In genomic region chr13:52014566-52014965, GRCm38 (mm10) we compare ENCODE assay signal across 15 mouse cellular contexts.
DNase-seq lines count a peak whose midpoint lies in the region; ATAC-seq lines count a peak whose summit lies in the region.
"Had no signal": no experiment of that assay in that cellular context is flagged by ENCODE, and none has a peak within 500 bp of the region (broad histone marks: within the 10 kb centered on the region; RNA-seq: fewer than 3 reads in every experiment).

No protein-coding gene starts in this region.

- 0 out of 2 replicates have a peak overlapping the region, but pooled peaks have one; percentile 71 for H3K27ac ChIP-seq in forebrain, embryonic 10.5 days
- peak overlapping the region; percentile 79 for H3K27ac ChIP-seq in hindbrain, embryonic 13.5 days
- H3K27ac ChIP-seq in midbrain, embryonic 13.5 days, result peak overlapping the region; percentile 72

- no peaks in the 10 kb centered on the region for H3K9me3 ChIP-seq in forebrain, embryonic 10.5 days
- no peaks in the 10 kb centered on the region for H3K9me3 ChIP-seq in hindbrain, embryonic 13.5 days
- H3K9me3 ChIP-seq in midbrain, embryonic 13.5 days, result no peaks in the 10 kb centered on the region
- H3K9me3 ChIP-seq: G1E had no signal

- H3K36me3 ChIP-seq in forebrain, embryonic 10.5 days (replicated peaks), result no peaks in the 10 kb centered on the region
- H3K36me3 ChIP-seq in hindbrain, embryonic 13.5 days, result no peaks in the 10 kb centered on the region
- H3K36me3 ChIP-seq in midbrain, embryonic 13.5 days, result no peaks in the 10 kb centered on the region
- H3K36me3 ChIP-seq: G1E had no signal

- peak; percentile 28 for DNase-seq in R1 (ENCODE audit: low read depth, low spot score)
- no peak for DNase-seq in forebrain, embryonic 10.5 days (ENCODE audit: extremely low spot score, low spot score)
- no peak for DNase-seq in urinary bladder, postnatal 4 days (ENCODE audit: low spot score in 2 of 2)
- no peak for DNase-seq in cerebellum, postnatal 25 days
- DNase-seq in right cerebral cortex, postnatal 25 days, result no peak
- DNase-seq in heart, adult 8-10 months (ENCODE audit: low spot score), result no peak
- DNase-seq: B cell, adult 2 months; heart, postnatal 10 days; kidney, adult 2 months; lung, adult 2 months; thymus, postnatal 36 days had no signal

- H3K4me2 ChIP-seq in hindbrain, embryonic 13.5 days, result no peak overlapping the region
- 0 out of 2 replicates have a peak overlapping the region, but pooled peaks have one; percentile 2 for H3K4me2 ChIP-seq in midbrain, embryonic 13.5 days (replicated peaks)

- H3K27me3 ChIP-seq in forebrain, embryonic 10.5 days (ENCODE audit: poor library complexity, severe bottlenecking), result peaks cover 44% of the 10 kb centered on the region
- H3K27me3 ChIP-seq in hindbrain, embryonic 13.5 days, result peaks cover 9% of the 10 kb centered on the region; the same call in 1 of the 2 replicates
- peaks cover 21% of the 10 kb centered on the region; the same call in 1 of the 2 replicates for H3K27me3 ChIP-seq in midbrain, embryonic 13.5 days

- no peak overlapping the region for H3K4me3 ChIP-seq in forebrain, embryonic 10.5 days
- no peak overlapping the region for H3K4me3 ChIP-seq in hindbrain, embryonic 13.5 days
- H3K4me3 ChIP-seq in midbrain, embryonic 13.5 days (replicated peaks), result no peak overlapping the region

- ATAC-seq in hindbrain, embryonic 13.5 days (ENCODE audit: low FRiP score), result peak; percentile 47; the same call in 1 of the 2 replicates
- peak; percentile 53 for ATAC-seq in midbrain, embryonic 13.5 days
- ATAC-seq: activated CD4-positive, CD25-positive, alpha-beta regulatory T cell, adult 4 months had no signal

- WGBS in forebrain, embryonic 10.5 days, result 72% methylated on average over 7 of the region's 7 CpGs
- WGBS in hindbrain, embryonic 13.5 days, result 38% methylated on average over 7 of the region's 7 CpGs
- 42% methylated on average over 7 of the region's 7 CpGs for WGBS in midbrain, embryonic 13.5 days

- H3K4me1 ChIP-seq in forebrain, embryonic 10.5 days, result peaks cover 43% of the 10 kb centered on the region
- peaks cover 30% of the 10 kb centered on the region for H3K4me1 ChIP-seq in hindbrain, embryonic 13.5 days (replicated peaks)
- peaks cover 30% of the 10 kb centered on the region for H3K4me1 ChIP-seq in midbrain, embryonic 13.5 days (replicated peaks)

- no peak overlapping the region for H3K9ac ChIP-seq in hindbrain, embryonic 13.5 days
- no peak overlapping the region for H3K9ac ChIP-seq in midbrain, embryonic 13.5 days (replicated peaks)
